Mouse (Mus musculus) left cerebral cortex, adult 6 months (tissue): Measurements from ENCODE around the gene Gng2. TPM values are rescaled to one million over a fixed set of nuclear protein-coding genes. Genes with fewer than 3 reads are reported as not detected.

Source experiments
- long read RNA-seq, 2 experiments: library from polyadenylated mRNA; unstranded; transcript quantifications; one replicate each; pipeline ENCODE4 v2.0.0; 2019 to 2020
- polyA plus RNA-seq: library from polyadenylated mRNA; unstranded; fragments of <200 nt; fragmentation: Nextera tagmentation; gene quantifications from 2 replicates; pipeline ENCODE4 v1.2.3, GENCODE M21; 2021

Gng2 gene
- polyA plus RNA-seq, result 56.6 and 89.7 TPM in 2 replicates
- long read RNA-seq, experiment 1, transcript Gng2-204 (4 exons, 3,826 nt), result major isoform, 97 of 162 reads
- long read RNA-seq, experiment 1, transcript Gng2-203 (5 exons, 960 nt), result minor isoform, 13 of 162 reads
- long read RNA-seq, experiment 1, partial matches to known transcripts, result 6 of 162 reads
- long read RNA-seq, experiment 1, other reads (novel, unspliced or antisense), result 41 of 162 reads
- long read RNA-seq, experiment 2, transcript Gng2-204 (4 exons, 3,826 nt), result major isoform, 28 of 74 reads
- long read RNA-seq, experiment 2, partial matches to known transcripts, result 6 of 74 reads
- long read RNA-seq, experiment 2, other reads (novel, unspliced or antisense), result 36 of 74 reads

DNA sequence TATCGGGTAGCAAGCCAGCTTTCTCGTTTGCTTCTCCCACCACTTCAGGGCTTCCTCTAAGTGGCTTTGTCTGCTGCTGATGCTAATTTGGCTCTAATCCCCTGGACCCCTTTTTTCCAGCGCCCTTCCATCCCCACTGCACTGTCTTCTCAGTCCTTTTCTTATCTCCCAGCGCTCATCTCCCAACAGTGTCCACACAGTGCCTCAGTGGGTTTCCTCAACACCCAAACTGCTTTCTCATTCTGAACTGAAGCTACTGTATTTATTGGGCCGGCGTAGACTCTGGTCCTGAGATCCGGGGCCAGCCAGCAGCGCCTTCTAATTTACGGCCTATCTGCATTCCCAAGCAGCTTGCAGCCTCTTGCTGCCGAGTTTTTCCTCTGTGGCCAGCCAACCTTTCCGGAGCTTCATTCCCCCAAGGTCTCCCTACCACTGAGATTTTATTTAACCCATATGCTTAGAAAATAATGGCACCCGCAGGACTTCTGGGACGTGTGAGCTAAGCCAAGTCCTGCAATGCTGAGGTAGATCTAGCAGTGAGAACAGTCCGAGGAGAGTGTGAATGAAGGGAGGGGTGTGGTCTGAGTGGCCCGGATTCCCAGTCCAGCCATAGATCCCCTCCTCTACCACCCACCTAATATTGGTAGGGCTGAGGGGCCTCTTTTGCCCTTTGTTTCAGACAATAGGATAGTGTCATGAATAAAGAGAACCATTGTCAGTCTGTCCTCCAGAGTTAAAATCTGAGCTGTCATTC lies at the start of gene Gng2:
Gene Gng2 (minus strand): TSS at position 357 of the 754 bp plus-strand sequence.

GRCm38 (mm10) chr14:19823321-19824142 lies 153.9 kb downstream of the Gng2 start, which contains the start of gene Rtraf:
TSS of gene Rtraf (minus strand) at chr14:19823824.

Other genes starting within 250 kb of the Gng2 start
- gene Nid2, start 226.4 kb downstream of the Gng2 start, polyA plus RNA-seq, result 0.54 and 1.3 TPM in 2 replicates
- gene Rtraf, start 153.8 kb downstream of the Gng2 start, polyA plus RNA-seq, result 191 and 193 TPM in 2 replicates
- gene Saysd1, start 160.9 kb upstream of the Gng2 start, polyA plus RNA-seq, result 11.6 and 14.1 TPM in 2 replicates
- gene Kcnk5, start 204.2 kb upstream of the Gng2 start, polyA plus RNA-seq, result 0.11 and 0.18 TPM in 2 replicates